Mouse (Mus musculus): ENCODE data around the gene Med15.
"Not testable (repeated sequence)": the region's sequence is repeated elsewhere in the genome, so short reads cannot be mapped to it uniquely, and the experiment has no call there.

Gene Med15

DNA sequence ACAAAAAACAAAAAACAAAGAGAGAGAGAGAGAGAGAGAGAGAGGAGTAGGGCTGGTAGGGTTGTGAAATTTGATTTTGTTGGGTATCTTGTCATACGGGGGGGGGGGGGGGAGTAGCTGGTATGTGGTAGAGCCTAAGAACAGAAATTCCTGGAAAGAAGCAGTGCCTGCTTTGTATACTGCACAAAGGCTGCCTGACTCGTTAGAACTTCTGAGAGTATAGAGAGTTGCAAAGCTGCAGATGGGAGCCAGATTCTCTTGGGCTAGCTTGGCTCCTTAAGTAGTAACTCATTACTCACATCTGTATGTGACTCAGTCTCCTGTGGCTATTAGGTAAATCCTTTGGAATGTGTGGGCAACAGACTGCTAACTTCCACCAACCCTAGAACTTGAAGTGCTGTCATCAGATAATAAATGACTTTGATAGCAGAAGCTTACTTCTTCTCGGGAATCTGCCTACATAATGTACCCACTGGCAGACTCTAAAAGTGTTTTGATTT lies at the start of gene Med15:
Gene Med15 (minus strand): TSS at position 51 of the 500 bp plus-strand sequence.
- no peak for DNase-seq (ENCODE audit: low spot score)

DNA sequence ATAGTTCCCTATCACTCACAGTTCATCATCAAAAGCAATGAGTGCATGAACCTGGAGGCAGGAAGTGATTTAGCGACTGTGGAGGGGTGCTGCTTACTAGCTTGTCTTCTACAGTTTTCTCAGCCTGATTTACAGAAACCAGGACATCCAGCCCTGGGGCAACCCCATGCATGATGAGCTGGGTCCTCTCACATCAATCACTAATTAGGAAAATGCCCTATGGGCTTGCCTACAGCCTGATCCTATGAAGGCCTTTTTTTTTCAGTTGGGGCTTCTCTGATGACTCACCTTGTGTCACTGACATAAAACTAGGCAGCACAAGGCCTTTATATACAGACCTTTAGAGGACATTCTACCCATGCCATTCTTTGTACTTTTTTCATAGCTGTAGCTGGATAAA lies 47.0 kb upstream of the Med15 start:
- DNase-seq (ENCODE audit: low spot score): no peak

DNA sequence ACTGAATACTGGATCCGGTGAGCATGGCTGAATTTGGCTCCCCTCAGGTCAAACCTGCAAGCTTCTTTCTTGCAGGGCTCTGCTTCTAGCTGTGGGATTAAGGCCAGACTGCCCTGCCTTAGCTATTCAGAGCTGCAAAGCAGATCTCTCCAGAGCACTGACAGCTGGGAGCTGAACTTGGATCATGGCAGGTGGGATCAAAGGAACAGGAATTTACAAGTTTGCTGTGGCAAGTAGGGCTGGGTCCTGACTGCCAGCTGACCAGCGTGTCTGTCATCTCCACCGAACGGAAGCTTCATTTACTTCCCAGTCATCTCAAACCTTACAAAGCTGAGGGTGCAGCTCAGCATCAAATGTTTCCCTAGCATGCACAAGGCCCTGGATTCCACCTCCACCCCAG lies 45.5 kb upstream of the Med15 start:
- DNase-seq (ENCODE audit: low spot score): no peak

DNA sequence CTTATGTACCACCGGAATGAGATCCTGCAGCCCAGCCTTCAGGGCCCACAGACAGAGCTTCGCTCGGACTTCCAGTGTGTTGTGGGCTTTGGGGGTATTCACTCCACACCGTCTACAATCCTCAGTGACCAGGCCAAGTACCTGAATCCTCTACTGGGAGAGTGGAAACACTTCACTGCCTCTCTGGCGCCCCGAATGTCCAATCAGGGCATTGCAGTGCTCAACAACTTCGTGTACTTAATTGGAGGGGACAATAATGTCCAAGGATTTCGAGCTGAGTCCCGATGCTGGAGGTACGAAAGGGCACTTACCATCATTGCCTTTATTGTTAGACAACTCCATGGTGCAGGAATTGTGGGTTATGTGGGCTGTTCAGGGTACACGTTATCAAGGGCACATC lies 44.1 kb upstream of the Med15 start:
- peak; percentile 70 for DNase-seq (ENCODE audit: low spot score)

DNA sequence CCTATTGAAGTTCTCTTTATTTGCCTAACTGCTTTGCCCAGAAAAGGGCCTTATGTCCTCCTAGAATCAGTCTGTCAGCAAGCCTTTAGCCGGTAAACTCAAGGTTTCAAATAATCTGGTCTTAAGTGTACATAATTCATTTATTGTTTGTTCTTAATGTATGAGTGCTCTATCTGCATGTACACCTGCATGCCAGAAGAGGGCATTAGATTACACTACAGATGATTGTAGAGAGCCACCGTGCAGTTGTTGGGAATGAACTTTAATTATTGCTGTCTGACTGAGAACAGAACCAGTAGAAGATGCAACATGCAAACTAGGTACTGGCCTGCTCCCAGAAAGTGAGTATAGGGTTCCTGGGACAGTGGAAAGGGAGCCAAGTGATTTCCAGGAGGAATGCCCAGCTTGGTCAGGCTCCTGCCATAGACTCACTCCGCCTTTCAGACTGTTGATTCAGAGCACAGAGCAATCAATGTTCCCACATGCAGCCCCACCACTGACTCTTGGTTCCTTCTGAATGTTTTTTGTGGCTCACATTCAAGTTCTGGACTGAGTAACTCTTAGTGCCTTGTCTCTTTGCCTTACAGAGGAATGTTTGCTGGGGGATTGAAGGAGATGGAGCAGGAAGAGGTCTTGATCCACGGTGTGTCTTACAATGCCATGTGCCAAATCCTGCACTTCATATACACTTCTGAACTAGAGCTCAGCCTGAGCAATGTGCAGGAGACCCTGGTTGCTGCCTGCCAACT lies 38.6 kb upstream of the Med15 start:
- no peak for DNase-seq (ENCODE audit: low spot score)

DNA sequence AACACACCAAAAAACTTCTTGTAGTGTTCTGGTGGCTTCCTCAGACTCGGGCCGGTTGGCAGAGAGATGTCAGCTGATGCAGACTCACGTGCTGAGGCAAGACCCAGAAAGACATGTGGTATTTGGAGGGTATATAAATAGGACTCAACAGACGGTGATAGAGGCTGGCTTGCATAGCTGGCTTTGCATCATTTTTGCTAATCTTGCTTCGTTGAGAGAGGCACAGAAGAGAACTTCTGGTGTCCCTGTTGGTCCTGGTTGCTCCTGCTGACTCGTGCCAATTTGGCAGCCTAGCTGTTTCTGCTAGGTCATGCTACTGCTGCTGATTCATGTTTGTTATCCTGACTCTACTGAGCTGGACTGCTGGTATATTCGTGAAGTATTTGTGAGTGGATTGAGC lies 36.1 kb upstream of the Med15 start:
- DNase-seq (ENCODE audit: low spot score): no peak

GRCm38 (mm10) chr16:17764108-17764511 lies 31.4 kb upstream of the Med15 start:
- DNase-seq (ENCODE audit: low spot score): no peak

DNA sequence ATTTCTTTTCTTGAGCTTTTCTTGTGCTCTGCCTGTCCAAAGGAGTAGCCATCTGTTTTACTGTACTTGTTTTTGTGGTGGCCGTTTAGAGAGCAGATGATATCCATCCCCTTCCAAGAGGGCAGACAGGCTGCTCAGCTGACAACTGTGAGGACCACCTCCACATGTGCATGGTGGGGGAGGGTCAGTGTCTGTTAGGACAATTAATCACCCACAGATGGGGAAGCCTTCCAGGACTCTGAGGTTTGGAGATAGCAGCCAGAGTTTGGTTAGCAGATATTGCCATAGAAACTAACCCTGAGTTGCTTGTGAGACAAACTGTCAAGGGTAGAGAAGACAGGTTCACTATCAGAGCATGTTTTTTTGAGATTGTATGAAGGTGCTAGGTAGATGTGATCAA lies 28.4 kb upstream of the Med15 start:
- peak; percentile 34 for DNase-seq (ENCODE audit: low spot score)

GRCm38 (mm10) chr16:17760657-17761056 lies 28.0 kb upstream of the Med15 start:
- peak; percentile 65 for DNase-seq (ENCODE audit: low spot score)

GRCm38 (mm10) chr16:17759813-17760321 lies 27.2 kb upstream of the Med15 start:
- peak; percentile 70 for DNase-seq (ENCODE audit: low spot score)

- peak; percentile 94 for DNase-seq (ENCODE audit: low spot score)
Measured at GRCm38 (mm10) chr16:17759344-17759773, 26.7 kb upstream of the Med15 start, which contains the start of gene Klhl22. Klhl22 (plus strand) TSS chr16:17759618.

DNA sequence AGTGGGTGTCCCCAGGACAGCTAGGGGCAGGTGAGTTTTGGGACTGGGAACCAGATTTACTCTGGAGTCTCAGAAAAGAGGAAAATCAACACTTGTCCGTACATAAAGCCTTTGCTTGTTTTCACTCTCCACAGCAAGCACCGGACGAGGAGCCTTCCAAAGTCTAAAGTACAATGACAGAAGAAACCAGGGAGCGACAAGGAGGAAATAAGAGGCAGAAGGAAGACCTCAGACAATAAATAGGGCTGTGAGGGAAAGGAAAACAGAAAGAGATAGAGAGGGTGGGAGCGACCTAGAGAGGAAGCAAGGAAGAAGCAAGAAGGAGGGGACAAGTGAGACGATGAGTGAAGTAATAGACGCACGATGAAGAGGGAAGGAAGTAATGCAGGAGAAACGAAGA lies 26.2 kb upstream of the Med15 start:
- no peak for DNase-seq (ENCODE audit: low spot score)

- no peak for DNase-seq (ENCODE audit: low spot score)
Measured at GRCm38 (mm10) chr16:17757756-17758155, 25.1 kb upstream of the Med15 start.

DNA sequence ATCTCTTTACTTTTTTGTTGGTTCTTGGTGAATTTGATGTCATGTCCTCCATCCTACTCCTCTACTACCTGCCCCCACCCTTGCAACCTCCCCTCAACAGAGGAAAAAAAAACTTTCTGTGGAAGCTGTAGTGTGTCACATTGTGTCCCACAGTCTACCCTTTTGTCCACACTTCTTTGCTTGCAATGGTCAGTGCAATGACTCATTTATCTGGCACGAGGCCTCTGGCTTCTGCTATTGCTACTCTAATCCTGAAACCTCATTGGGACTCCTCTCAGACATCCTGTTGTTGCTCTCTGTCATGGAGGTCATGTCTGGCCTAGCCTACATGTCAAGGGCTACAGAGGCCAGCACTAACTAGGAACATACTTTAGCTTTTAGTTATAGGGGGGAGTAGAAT lies 21.0 kb upstream of the Med15 start:
- DNase-seq (ENCODE audit: low spot score): no peak

- DNase-seq (ENCODE audit: low spot score): no peak
Measured at GRCm38 (mm10) chr16:17753001-17753400, 20.3 kb upstream of the Med15 start.

DNA sequence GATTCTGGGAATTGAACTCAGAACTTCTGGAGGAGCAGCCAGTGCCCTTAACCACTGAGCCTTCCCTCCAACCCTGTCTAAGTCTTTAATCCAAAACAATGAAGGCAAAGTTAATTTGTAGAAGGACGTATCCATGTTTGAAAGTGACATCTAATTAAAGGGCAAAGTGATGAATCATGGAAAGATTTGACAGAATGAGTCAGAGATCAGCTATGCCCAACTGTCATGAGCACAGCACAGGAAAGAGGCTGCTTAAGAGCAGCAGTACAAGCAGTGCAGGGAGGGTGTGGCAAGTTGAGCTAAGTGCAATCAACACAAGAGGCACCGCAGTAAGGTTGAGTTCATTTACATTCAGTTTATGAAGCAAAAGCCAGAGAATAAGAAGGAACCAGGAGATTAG lies 12.4 kb upstream of the Med15 start:
- DNase-seq (ENCODE audit: low spot score): no peak

DNA sequence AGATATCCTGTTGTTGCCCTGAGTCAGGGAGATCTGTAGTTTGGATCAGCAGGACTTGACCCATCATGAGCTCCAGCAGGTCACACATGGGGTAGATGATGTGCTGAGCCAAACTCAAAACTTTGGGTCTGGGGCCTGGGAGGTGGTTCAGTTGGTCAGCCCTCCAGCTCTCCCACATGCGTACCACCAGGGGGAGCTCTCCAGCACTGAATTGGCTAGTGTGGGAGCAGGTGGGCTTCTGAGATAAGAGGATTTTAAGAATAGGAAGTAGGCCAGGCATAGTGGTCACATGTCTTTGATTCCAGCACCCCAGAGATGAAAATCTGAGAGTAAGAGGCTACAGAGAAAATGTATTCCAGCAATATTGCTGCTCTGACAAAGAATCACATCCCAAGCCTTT lies 11.8 kb upstream of the Med15 start:
- peak; percentile 78 for DNase-seq (ENCODE audit: low spot score)

DNA sequence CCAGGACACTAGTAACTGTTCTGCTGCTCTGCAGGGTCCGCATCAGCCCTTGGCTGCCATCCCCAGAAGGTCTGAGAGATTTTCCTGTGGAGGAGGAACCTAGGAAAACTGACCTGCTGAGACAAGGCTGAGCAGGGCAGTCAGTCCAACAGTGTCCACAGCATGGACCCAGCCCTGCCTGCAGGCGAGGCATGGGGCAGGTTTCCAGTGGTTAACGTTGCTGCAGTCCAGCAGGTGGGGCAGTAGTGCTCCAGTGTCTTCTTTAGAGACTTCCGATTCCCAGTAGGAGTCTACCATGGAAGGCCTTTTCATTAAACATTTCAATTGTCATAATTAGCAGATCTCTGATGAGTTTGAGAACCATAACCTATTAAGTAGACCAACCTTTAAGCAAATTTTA lies 10.6 kb upstream of the Med15 start:
- peak; percentile 20 for DNase-seq (ENCODE audit: low spot score)

DNA sequence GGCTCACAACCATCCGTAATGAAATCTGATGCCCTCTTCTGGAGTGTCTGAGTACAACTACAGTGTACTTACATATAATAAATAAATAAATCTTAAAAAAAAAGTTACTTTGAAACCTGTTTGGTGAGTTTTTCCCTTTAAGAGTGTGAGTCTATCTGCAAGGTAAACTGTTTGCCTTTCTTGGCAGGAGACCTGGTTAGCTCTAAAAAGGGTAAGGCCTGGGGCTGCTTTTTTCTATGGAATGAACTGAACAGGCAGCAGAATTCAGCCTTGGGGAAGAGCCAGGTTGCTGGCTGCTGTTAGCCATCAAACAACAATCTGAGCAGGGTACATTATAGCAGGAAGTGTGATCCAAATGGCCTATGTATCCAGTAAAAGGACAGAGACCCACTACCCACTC lies 10.1 kb upstream of the Med15 start:
- no peak for DNase-seq (ENCODE audit: low spot score)

DNA sequence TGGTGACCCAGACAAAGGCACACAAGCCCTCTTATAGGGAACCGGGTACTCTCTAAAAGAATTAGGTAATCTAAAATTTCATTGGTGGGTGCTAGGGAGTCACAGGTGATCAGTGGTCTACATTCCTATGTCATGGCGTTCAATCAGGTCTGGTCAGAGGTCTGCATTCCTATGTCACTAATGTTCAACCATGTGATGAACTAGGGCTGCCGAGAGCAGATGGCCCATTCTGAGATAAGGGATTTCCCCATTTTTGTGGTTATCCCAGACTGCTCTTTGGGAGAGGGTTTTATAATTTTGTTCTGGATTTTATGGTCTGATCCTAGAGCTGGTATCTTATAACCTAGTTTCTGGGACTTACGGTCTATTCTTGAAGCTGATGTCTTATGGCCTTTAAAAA lies 7.4 kb upstream of the Med15 start:
- DNase-seq (ENCODE audit: low spot score): no peak

GRCm38 (mm10) chr16:17736156-17736555 lies 3.5 kb upstream of the Med15 start:
- no peak for DNase-seq (ENCODE audit: low spot score)

GRCm38 (mm10) chr16:17734872-17735271 lies 2.2 kb upstream of the Med15 start:
- not testable (repeated sequence) for DNase-seq (ENCODE audit: low spot score)

DNA sequence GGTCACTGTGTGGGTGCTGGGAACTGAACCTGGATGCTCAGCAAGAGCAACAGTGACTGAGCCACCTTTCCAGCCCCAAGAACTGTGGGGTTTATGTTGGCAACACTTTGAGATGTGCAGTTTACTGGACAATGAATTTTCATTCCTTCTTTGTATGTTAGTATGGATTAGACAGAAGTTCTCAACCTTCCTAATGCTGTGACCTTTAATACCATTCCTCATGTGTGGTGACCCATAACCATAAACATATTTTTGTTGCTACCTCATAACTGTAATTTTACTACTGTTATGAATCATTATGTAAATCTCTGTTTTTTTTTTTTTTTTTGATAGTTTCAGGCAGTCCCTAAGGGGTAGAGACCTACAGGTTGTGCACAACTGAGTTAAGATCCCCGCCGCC lies 955 bp upstream of the Med15 start:
- no peak for DNase-seq (ENCODE audit: low spot score)

DNA sequence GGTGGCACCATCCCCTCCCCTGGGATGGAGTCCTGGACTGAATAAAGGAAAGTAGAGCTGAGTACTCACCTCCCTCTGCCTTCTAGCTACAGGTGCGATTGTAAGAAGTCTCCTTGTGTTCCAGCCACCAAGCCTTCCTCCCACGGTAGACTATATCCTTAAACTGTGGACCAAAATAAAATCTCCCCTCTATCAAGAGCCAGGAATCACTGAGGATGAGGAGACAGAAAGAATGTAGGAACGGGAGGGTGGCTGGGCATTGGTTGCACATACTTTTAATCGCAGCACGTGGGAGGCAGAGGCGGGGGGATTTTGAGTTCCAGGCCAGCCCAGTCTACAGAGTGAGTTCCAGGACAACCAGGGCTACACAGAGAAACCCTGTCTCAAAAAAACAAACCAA lies 260 bp downstream of the Med15 start:
- DNase-seq (ENCODE audit: low spot score): no peak

Data from retina, embryonic 14.5 days (tissue).